Mouse (Mus musculus) brain, embryonic 14.5 days (tissue): ENCODE measurements around the gene Adam17.

Experiments used
- CTCF ChIP-seq: fragments of 200-500 bp; IDR thresholded peaks from 2 replicates; pipeline ENCODE4 v1.5.1; 2012; ENCODE audit warnings: inconsistent platforms, mild to moderate bottlenecking, moderate library complexity, borderline replicate concordance; ENCODE audit not compliant: insufficient read depth, insufficient read length; ENCODE audit errors: extremely low read depth
- POLR2A ChIP-seq: fragments of 200-500 bp; IDR thresholded peaks from 2 replicates; pipeline ENCODE4 v1.6.1; 2012; ENCODE audit warnings: mild to moderate bottlenecking, inconsistent platforms, borderline replicate concordance; ENCODE audit not compliant: poor library complexity, insufficient read depth, insufficient read length, severe bottlenecking; ENCODE audit errors: extremely low read depth

- TF ChIP-seq POLR2A = no peak
- TF ChIP-seq CTCF = no peak
Observed at GRCm38 (mm10) chr12:21340674-21341073, 32.8 kb downstream of the Adam17 start.
